Mouse (Mus musculus) kidney, embryonic 14.5 days (tissue): Measurements from ENCODE around the gene Gm20489. TPM values are rescaled to one million over a fixed set of nuclear protein-coding genes. Genes with fewer than 3 reads are reported as not detected.

Experiments used
- ATAC-seq: fragments of 200-750 bp; cut with Nextera tagmentation; 2 replicates; pipeline ENCODE4 v1.8.0; 2017; ENCODE audit warnings: moderate number of reproducible peaks, mild to moderate bottlenecking, moderate TSS enrichment, moderate library complexity; ENCODE audit not compliant: low FRiP score, low TSS enrichment
- H3K27ac ChIP-seq: fragments of 300-500 bp; sonication (generic); 2 replicates; pipeline ENCODE4 v1.5.1; 2014; ENCODE audit warnings: low read depth, mild to moderate bottlenecking, low read length, moderate library complexity, mixed read lengths
- H3K27me3 ChIP-seq: fragments of 300-500 bp; sonication (generic); 2 replicates; pipeline ENCODE4 v1.6.1; 2014; ENCODE audit warnings: mild to moderate bottlenecking, low read length; ENCODE audit not compliant: control insufficient read depth, insufficient read depth
- H3K36me3 ChIP-seq: fragments of 300-500 bp; sonication (generic); 2 replicates; pipeline ENCODE4 v1.6.1; 2014; ENCODE audit warnings: low read length, mixed read lengths; ENCODE audit not compliant: control insufficient read depth, insufficient read depth
- H3K4me1 ChIP-seq: fragments of 300-500 bp; sonication (generic); 2 replicates; pipeline ENCODE4 v1.6.1; 2014; ENCODE audit warnings: low read length, mixed read lengths; ENCODE audit not compliant: control insufficient read depth, insufficient read depth
- H3K4me2 ChIP-seq: fragments of 300-500 bp; sonication (generic); replicated peaks from 2 replicates; pipeline ENCODE4 v1.6.1; 2014; ENCODE audit warnings: low read depth, mild to moderate bottlenecking, low read length
- H3K4me3 ChIP-seq: fragments of 300-500 bp; sonication (generic); 2 replicates; pipeline ENCODE4 v1.5.1; 2014; ENCODE audit warnings: mild to moderate bottlenecking, low read length
- H3K9ac ChIP-seq: fragments of 300-500 bp; sonication (generic); 2 replicates; pipeline ENCODE4 v1.6.1; 2014; ENCODE audit warnings: low read depth, mild to moderate bottlenecking, low read length, moderate library complexity
- H3K9me3 ChIP-seq: fragments of 300-500 bp; sonication (generic); 2 replicates; pipeline ENCODE4 v1.6.1; 2016; ENCODE audit warnings: low read length; ENCODE audit not compliant: control insufficient read depth
- WGBS: fragments of 180-500 bp; shearing (Covaris S2); extraction: QIAGEN DNeasy Blood & Tissue Kit; methylation state at CpG from one replicate; pipeline ENCODE4 v1.1.7; 2014; 5-methylcytosine and 5-hydroxymethylcytosine counted together
- polyA plus RNA-seq: library from polyadenylated mRNA; unstranded; fragments of >200 nt; fragmentation: Nextera tagmentation; extraction: Ambion mirVana; gene quantifications from 2 replicates; pipeline ENCODE4 v1.2.1, GENCODE M21; 2014

Gm20489 gene
- polyA plus RNA-seq, result not detected in 2 replicates

- no peak within 1 kb of the TSS for H3K27ac ChIP-seq
- no peak for ATAC-seq
- WGBS, result 43% methylated on average over 3 of the region's 3 CpGs
Observed at GRCm38 (mm10) chrX:101268755-101269124, at the start of gene Gm20489. Gm20489 (minus strand) TSS chrX:101269023.

GRCm38 (mm10) chrX:101313625-101314359, 45.0 kb upstream of the Gm20489 start:
- H3K9ac ChIP-seq, result no peak overlapping the region
- no peaks in the 10 kb centered on the region for H3K36me3 ChIP-seq
- H3K4me2 ChIP-seq, result no peak overlapping the region
- no peaks in the 10 kb centered on the region for H3K4me1 ChIP-seq
- no peaks in the 10 kb centered on the region for H3K9me3 ChIP-seq
- ATAC-seq, result no peak
- 47% methylated on average over 6 of the region's 6 CpGs for WGBS
- 0 out of 2 replicates have a peak, but pooled peaks cover 3% of the 10 kb centered on the region for H3K27me3 ChIP-seq
- H3K4me3 ChIP-seq, result no peak overlapping the region
- no peak overlapping the region for H3K27ac ChIP-seq

More at GRCm38 (mm10) chrX:101268755-101269124, at the start of gene Gm20489:
- Histone ChIP-seq H3K4me3 (no peak within 1 kb of the TSS), H3K9me3 (no peaks in the 10 kb centered on the region), H3K9ac (no peak within 1 kb of the TSS), H3K4me2 (no peak within 1 kb of the TSS), H3K36me3 (no peaks in the 10 kb centered on the region), H3K4me1 (0 out of 2 replicates have a peak, but pooled peaks cover 7% of the 10 kb centered on the region), H3K27me3 (no peaks in the 10 kb centered on the region; the same call in 1 of the 2 replicates)

GRCm38 (mm10) chrX:101309299-101309698, 40.5 kb upstream of the Gm20489 start:
- Histone ChIP-seq H3K27me3 (0 out of 2 replicates have a peak, but pooled peaks cover 3% of the 10 kb centered on the region), H3K4me2 (no peak overlapping the region), H3K9ac (no peak overlapping the region), H3K4me1 (no peaks in the 10 kb centered on the region), H3K36me3 (no peaks in the 10 kb centered on the region), H3K27ac (no peak overlapping the region), H3K9me3 (no peaks in the 10 kb centered on the region), H3K4me3 (no peak overlapping the region)
- ATAC-seq, result no peak
- 81% methylated on average over 5 of the region's 5 CpGs for WGBS

- H3K36me3 ChIP-seq, result no peaks in the 10 kb centered on the region
- H3K4me1 ChIP-seq, result no peaks in the 10 kb centered on the region
- no peak overlapping the region for H3K9ac ChIP-seq
- H3K27me3 ChIP-seq, result no peaks in the 10 kb centered on the region
- H3K4me2 ChIP-seq, result no peak overlapping the region
- no peak overlapping the region for H3K27ac ChIP-seq
- H3K4me3 ChIP-seq, result no peak overlapping the region
- no peaks in the 10 kb centered on the region for H3K9me3 ChIP-seq
- WGBS, result 64% methylated on average over 2 of the region's 2 CpGs
- no peak for ATAC-seq
Observed at GRCm38 (mm10) chrX:101304646-101305045, 35.8 kb upstream of the Gm20489 start.

- Histone ChIP-seq H3K27me3 (no peaks in the 10 kb centered on the region), H3K4me1 (no peaks in the 10 kb centered on the region), H3K4me2 (no peak overlapping the region), H3K9ac (no peak overlapping the region), H3K36me3 (peaks cover 3% of the 10 kb centered on the region; the same call in 1 of the 2 replicates), H3K4me3 (no peak overlapping the region), H3K9me3 (no peaks in the 10 kb centered on the region), H3K27ac (no peak overlapping the region)
- 87% methylated on average over 9 of the region's 9 CpGs for WGBS
- no peak for ATAC-seq
Observed at GRCm38 (mm10) chrX:101301654-101302053, 32.8 kb upstream of the Gm20489 start.

- no peak for ATAC-seq
- Histone ChIP-seq H3K4me3 (peak overlapping the region; percentile 29), H3K27ac (no peak overlapping the region), H3K9me3 (no peaks in the 10 kb centered on the region), H3K4me1 (no peaks in the 10 kb centered on the region), H3K4me2 (peak overlapping the region; percentile 39), H3K9ac (no peak overlapping the region), H3K27me3 (no peaks in the 10 kb centered on the region), H3K36me3 (peaks cover 9% of the 10 kb centered on the region; the same call in 1 of the 2 replicates)
- WGBS, result 52% methylated on average over 13 of the region's 13 CpGs
Observed at GRCm38 (mm10) chrX:101300427-101301030, 31.7 kb upstream of the Gm20489 start.

GRCm38 (mm10) chrX:101299473-101300426, 30.9 kb upstream of the Gm20489 start:
- H3K27ac ChIP-seq, result no peak overlapping the region
- 22% methylated on average over 13 of the region's 13 CpGs for WGBS

GRCm38 (mm10) chrX:101299055-101299454, 30.2 kb upstream of the Gm20489 start, which contains the start of gene Nlgn3:
Nlgn3 (plus strand) TSS chrX:101299168.
- peaks cover 18% of the 10 kb centered on the region; the same call in 1 of the 2 replicates for H3K36me3 ChIP-seq
- H3K4me3 ChIP-seq, result peak within 1 kb of the TSS; percentile 29
- H3K9ac ChIP-seq, result peak within 1 kb of the TSS; percentile 45; the same call in 1 of the 2 replicates
- H3K27ac ChIP-seq, result no peak within 1 kb of the TSS
- WGBS, result 29% methylated on average over 22 of the region's 24 CpGs
- no peaks in the 10 kb centered on the region; the same call in 1 of the 2 replicates for H3K27me3 ChIP-seq
- H3K4me2 ChIP-seq, result peak within 1 kb of the TSS; percentile 39
- H3K9me3 ChIP-seq, result no peaks in the 10 kb centered on the region
- peak; percentile 38 for ATAC-seq
- no peaks in the 10 kb centered on the region for H3K4me1 ChIP-seq

More at GRCm38 (mm10) chrX:101299473-101300426, 30.9 kb upstream of the Gm20489 start:
- Histone ChIP-seq H3K4me2 (peak overlapping the region; percentile 39), H3K9me3 (no peaks in the 10 kb centered on the region), H3K4me3 (peak overlapping the region; percentile 29), H3K9ac (peak overlapping the region; percentile 45; the same call in 1 of the 2 replicates), H3K27me3 (no peaks in the 10 kb centered on the region; the same call in 1 of the 2 replicates), H3K4me1 (no peaks in the 10 kb centered on the region), H3K36me3 (peaks cover 12% of the 10 kb centered on the region; the same call in 1 of the 2 replicates)
- peak; percentile 53; the same call in 1 of the 2 replicates for ATAC-seq
